Mouse (Mus musculus) thymus, adult 2 months (tissue): Measurements from ENCODE around the gene Ambra1.
"Not testable (repeated sequence)": the region's sequence is repeated elsewhere in the genome, so short reads cannot be mapped to it uniquely, and the experiment has no call there.

ENCODE experiments used
- CTCF ChIP-seq: fragments of 200-500 bp; IDR thresholded peaks from 2 replicates; pipeline ENCODE4 v1.5.1; 2012; ENCODE audit warnings: mild to moderate bottlenecking, control low read depth, low read length, moderate library complexity, borderline replicate concordance; ENCODE audit not compliant: control insufficient read depth, poor library complexity, insufficient read depth; ENCODE audit errors: extremely low read depth
- POLR2A ChIP-seq: fragments of 200-500 bp; IDR thresholded peaks from 2 replicates; pipeline ENCODE4 v1.6.1; 2012; ENCODE audit warnings: mild to moderate bottlenecking, low read length, control low read depth, moderate library complexity; ENCODE audit not compliant: control insufficient read depth, poor library complexity, insufficient read depth; ENCODE audit errors: extremely low read depth

- TF ChIP-seq CTCF, POLR2A: not testable (repeated sequence)
These were observed 4.5 kb upstream of the Ambra1 start for GRCm38 (mm10) chr2:91725476-91725875.
